Mouse (Mus musculus) gastrocnemius, adult 2 months (tissue): Measurements from ENCODE around the gene Chn1. TPM values are rescaled to one million over a fixed set of nuclear protein-coding genes. Genes with fewer than 3 reads are reported as not detected.
A peak's percentile ranks its signal among the peaks of the same experiment; 100 is the strongest.

Experiments used
- DNase-seq: peaks from one replicate; pipeline ENCODE4 v3.0.0; 2022
- H3K27ac ChIP-seq: fragments of 200-600 bp; 2 replicates; pipeline ENCODE4 v1.8.1; 2022; ENCODE audit warnings: mild to moderate bottlenecking
- H3K4me3 ChIP-seq: fragments of 200-600 bp; 2 replicates; pipeline ENCODE4 v1.8.1; 2022; ENCODE audit warnings: mild to moderate bottlenecking, moderate library complexity
- CTCF ChIP-seq: fragments of 200-600 bp; IDR thresholded peaks from 2 replicates; pipeline ENCODE4 v1.8.1; 2022; ENCODE audit warnings: antibody characterized with exemption, mild to moderate bottlenecking, moderate library complexity
- intact Hi-C: fragments of 180-260 bp; cut with DNase I; formaldehyde crosslinking; loops from one replicate; pipeline ENCODE4 v1.15.1; 2025
- total RNA-seq, 2 experiments: library from RNA; stranded (reverse); gene quantifications; 2 replicates each; pipeline ENCODE4 v1.2.3; 2021

Chn1 gene
- total RNA-seq, 2 experiments from 2014 or later: 2.3 to 4.9 TPM

- no peak overlapping the region for H3K27ac ChIP-seq
- H3K4me3 ChIP-seq: no peak overlapping the region
- DNase-seq: no peak
- no peak for TF ChIP-seq CTCF
- intact Hi-C loops: no loop called here
Observed at GRCm38 (mm10) chr2:73609067-73609723, 166.0 kb downstream of the Chn1 start.

GRCm38 (mm10) chr2:73608391-73608790, 166.8 kb downstream of the Chn1 start:
- Histone ChIP-seq H3K27ac (no peak overlapping the region), H3K4me3 (no peak overlapping the region)
- intact Hi-C loops: no loop called here
- DNase-seq: no peak
- TF ChIP-seq CTCF: no peak

- Histone ChIP-seq H3K4me3 (no peak overlapping the region), H3K27ac (no peak overlapping the region)
- no peak for DNase-seq
- intact Hi-C loops: no loop called here
- TF ChIP-seq CTCF: no peak
Observed at GRCm38 (mm10) chr2:73607609-73608008, 167.5 kb downstream of the Chn1 start.

GRCm38 (mm10) chr2:73607146-73607545, 168.0 kb downstream of the Chn1 start:
- H3K27ac ChIP-seq: no peak overlapping the region
- intact Hi-C loops: no loop called here
- DNase-seq: no peak
- H3K4me3 ChIP-seq: no peak overlapping the region
- no peak for TF ChIP-seq CTCF

- intact Hi-C loops: no loop called here
- Histone ChIP-seq H3K27ac (no peak overlapping the region), H3K4me3 (no peak overlapping the region)
- DNase-seq: no peak
- TF ChIP-seq CTCF: no peak
Observed at GRCm38 (mm10) chr2:73606616-73607015, 168.5 kb downstream of the Chn1 start.

GRCm38 (mm10) chr2:73605077-73605476, 170.1 kb downstream of the Chn1 start:
- H3K27ac ChIP-seq: no peak overlapping the region
- no peak for TF ChIP-seq CTCF
- no peak for DNase-seq
- no peak overlapping the region for H3K4me3 ChIP-seq
- intact Hi-C loops: no loop called here

GRCm38 (mm10) chr2:73604579-73604978, 170.6 kb downstream of the Chn1 start:
- no peak for DNase-seq
- no peak for TF ChIP-seq CTCF
- Histone ChIP-seq H3K27ac (no peak overlapping the region), H3K4me3 (no peak overlapping the region)
- intact Hi-C loops: no loop called here

- no peak for DNase-seq
- no peak for TF ChIP-seq CTCF
- no peak overlapping the region for H3K4me3 ChIP-seq
- no peak overlapping the region for H3K27ac ChIP-seq
- intact Hi-C loops: no loop called here
Observed at GRCm38 (mm10) chr2:73600650-73601049, 174.5 kb downstream of the Chn1 start.

GRCm38 (mm10) chr2:73597772-73598171, 177.4 kb downstream of the Chn1 start:
- DNase-seq: no peak
- intact Hi-C loops: no loop called here
- Histone ChIP-seq H3K4me3 (no peak overlapping the region), H3K27ac (no peak overlapping the region)
- no peak for TF ChIP-seq CTCF

GRCm38 (mm10) chr2:73596786-73597185, 178.4 kb downstream of the Chn1 start:
- no peak overlapping the region for H3K27ac ChIP-seq
- no peak overlapping the region for H3K4me3 ChIP-seq
- no peak for TF ChIP-seq CTCF
- no peak for DNase-seq
- intact Hi-C loops: no loop called here

GRCm38 (mm10) chr2:73596326-73596725, 178.8 kb downstream of the Chn1 start:
- Histone ChIP-seq H3K4me3 (no peak overlapping the region), H3K27ac (no peak overlapping the region)
- intact Hi-C loops: no loop called here
- TF ChIP-seq CTCF: no peak
- DNase-seq: no peak

- intact Hi-C loops: no loop called here
- no peak for DNase-seq
- Histone ChIP-seq H3K27ac (peak overlapping the region; percentile 81), H3K4me3 (peak overlapping the region; percentile 53; the same call in 1 of the 2 replicates)
- TF ChIP-seq CTCF: no peak
Observed at GRCm38 (mm10) chr2:73593101-73593439, 182.1 kb downstream of the Chn1 start.

GRCm38 (mm10) chr2:73592231-73593100, 182.7 kb downstream of the Chn1 start:
- H3K27ac ChIP-seq: peak overlapping the region; percentile 81
- no peak for TF ChIP-seq CTCF
- intact Hi-C loops: no loop called here
- DNase-seq: peak; percentile 66
- H3K4me3 ChIP-seq: peak overlapping the region; percentile 53
